Mouse (Mus musculus) large intestine, adult 2 months (tissue): ENCODE results near the gene Llgl2. TPM values are rescaled to one million over a fixed set of nuclear protein-coding genes. Genes with fewer than 3 reads are reported as not detected.

Experiments used
- DNase-seq: peaks from one replicate; pipeline ENCODE4 v3.0.0-alpha.2; 2012; ENCODE audit warnings: low read depth, low spot score
- WGBS: fragments of 180-500 bp; shearing (Covaris S2); methylation state at CpG from one replicate; pipeline ENCODE4 v1.1.7; 2018; 5-methylcytosine and 5-hydroxymethylcytosine counted together
- polyA plus RNA-seq: library from polyadenylated mRNA; depleted of rRNA; stranded (reverse); fragments of >200 nt; gene quantifications from 2 replicates; pipeline ENCODE4 v1.2.3, GENCODE M21; 2012

Gene Llgl2
- polyA plus RNA-seq, 1 experiment, result 191 TPM

DNA sequence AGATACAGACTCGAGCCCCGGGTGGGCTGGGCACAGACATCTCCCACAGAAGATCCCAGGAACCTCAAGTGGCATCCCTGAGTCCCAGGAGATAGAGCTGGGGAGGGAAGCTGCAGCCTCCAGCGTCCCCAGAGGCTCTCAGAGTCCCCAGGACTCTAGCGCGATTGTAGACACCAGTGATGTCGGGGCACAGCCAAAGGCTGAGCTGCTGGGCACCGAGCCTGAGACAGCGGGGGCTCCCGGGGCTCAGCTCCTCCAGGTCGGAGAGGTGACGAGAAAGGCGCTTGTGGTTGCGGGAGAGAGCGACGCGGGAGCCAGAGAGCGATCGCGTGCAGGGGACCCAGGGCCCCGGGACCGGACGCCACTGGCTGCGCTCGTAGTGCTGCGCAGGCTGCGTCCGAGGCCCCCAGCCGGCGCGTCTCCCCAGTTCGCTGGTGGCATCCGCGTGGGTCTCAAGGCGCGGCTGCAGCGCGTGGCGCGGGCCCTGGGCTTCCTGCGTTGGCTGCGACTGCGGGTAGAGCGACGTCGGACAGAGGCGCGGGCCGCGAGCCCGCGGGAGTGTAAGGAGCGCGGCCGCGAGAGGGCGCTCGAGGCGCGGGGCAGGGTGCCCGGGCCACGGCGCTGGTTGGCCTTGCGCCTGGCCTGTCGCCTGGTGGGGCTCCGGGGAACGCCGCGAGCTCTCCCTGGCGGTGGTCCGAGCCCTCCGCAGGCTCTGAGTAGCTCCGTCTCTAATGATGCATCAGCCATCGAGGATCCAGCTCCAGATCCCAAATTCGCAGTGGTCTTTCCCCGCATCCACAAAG lies 35.5 kb downstream of the Llgl2 start:
- DNase-seq, result no peak
- 1% methylated on average over 74 of the region's 75 CpGs for WGBS

DNA sequence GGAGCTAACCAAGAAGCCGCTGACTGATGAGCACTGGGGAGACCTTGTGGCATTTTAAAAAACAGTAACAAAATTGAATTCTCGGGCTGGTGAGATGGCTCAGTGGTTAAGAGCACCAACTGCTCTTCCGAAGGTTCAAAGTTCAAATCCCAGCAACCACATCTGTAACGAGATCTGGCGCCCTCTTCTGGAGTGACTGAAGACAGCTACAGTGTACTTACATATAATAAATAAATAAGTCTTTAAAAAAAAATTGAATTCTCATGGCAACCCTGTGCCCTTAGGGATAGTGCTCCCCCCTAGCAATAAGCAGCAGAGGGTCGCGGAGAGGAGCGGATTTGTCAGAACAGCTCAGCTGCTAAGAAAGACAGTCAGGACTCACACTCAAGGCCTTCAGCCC lies 40.0 kb downstream of the Llgl2 start:
- DNase-seq, result no peak
- WGBS, result 75% methylated on average over 8 of the region's 8 CpGs

DNA sequence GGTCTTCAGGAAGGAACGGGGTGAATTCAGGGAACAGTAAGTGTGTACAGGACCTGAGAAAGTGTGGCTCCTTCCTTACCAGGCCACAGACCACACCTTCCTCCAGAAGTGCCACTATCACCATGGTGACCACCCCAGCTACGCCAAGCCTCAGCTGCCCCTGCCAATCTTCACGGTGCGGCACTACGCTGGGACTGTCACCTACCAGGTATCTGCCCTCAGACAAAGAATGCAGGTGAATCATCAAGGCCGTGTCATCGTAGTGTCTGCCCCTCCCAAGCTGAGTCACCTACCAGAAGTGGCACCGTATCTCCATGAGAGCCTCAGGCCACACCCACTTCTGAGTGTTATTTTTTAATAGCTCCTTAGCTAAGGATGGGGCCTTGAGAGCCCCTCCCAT lies 45.5 kb downstream of the Llgl2 start:
- WGBS, result 32% methylated on average over 8 of the region's 8 CpGs
- DNase-seq, result peak; percentile 78

DNA sequence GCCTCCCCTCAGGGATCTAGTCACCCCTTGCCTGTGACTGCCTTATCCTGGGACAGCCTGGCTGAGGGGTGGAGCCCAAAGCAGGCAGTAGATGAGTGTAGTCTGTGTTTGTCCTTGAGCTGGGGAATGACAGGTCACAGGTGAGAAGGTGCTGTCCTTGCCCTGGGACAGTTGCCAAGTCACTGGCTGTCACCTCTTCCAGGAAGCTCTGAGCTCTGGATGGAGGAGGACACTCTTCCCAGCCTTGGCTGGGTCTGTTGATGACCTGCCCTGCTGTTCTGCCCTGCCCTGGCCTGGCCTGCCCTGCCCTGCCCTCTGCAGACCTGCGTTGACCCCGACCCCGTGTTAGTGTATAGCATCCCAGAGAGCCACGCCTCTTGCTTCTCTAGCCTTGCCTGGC lies 48.6 kb downstream of the Llgl2 start:
- 29% methylated on average over 4 of the region's 4 CpGs for WGBS
- peak; percentile 79 for DNase-seq

DNA sequence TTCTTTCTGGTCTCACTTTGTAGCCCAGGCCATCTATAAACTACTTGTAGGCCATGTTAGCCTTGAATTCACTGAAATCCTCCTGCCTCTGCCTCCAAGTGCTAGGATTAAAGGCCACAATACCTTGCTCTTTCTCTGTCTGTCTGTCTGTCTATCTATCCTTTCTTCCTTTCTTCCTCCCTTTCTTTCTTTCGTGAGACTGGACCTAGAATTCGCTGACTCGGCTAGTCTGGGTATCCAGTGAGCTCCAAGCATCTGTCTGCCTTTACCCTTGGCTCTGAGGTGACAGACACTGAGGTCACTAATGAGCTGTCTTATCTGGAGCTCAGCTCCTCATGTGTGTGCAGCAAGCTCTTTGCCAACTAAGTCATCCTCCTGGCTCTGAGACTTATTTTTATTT lies 52.1 kb downstream of the Llgl2 start:
- 88% methylated on average over 3 of the region's 3 CpGs for WGBS
- no peak for DNase-seq

DNA sequence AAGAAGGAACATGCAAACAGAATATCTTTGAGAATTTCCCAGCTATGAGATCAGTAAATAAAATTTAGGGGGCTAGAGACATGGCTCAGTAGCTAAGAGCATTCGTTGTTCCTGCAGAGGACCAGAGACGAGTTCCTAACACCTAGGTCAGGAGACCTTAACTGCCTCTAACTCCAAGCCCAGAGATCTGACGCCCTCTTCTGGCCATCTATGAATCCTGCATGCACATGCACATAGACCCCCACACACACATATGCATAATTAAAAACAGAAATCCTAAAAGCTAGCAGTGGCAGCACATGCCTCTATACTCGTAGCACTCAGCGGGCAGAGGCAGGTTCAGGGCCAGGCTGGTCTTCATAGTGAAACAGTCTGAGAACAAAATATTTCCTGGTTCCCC lies 52.6 kb downstream of the Llgl2 start:
- WGBS, result 68% methylated on average over 5 of the region's 5 CpGs

DNA sequence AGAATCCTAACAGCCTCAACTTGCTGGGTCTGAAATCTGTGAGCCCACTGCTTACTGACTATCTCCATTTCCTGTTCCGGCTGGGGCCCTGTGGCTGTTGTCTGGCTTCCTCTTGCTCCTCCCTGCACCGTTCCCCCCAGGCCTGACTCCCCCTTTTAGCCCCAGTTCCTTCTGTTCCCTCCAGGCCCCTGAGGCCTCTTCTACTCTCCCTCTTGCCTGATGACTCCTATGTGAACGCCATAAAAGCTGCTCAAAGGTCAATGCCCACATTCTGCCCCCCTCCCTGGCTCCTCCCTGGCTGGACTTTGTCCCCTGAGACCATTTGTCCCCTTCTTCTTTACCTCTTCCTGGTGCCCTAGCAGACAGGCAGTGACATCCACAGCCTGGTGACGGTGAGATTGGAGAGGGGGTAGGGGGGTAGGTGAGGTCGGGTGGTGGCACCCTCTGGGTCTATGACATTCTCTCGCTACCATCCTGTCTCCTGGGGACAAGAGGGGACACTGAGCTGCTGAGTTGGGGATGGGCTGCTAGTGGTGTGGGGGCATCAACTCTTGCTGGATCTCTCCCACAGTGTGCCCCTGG lies 53.4 kb downstream of the Llgl2 start:
- 23% methylated on average over 6 of the region's 6 CpGs for WGBS
- peak; percentile 91 for DNase-seq

More for the DNA sequence above, 52.6 kb downstream of the Llgl2 start:
- no peak for DNase-seq

DNA sequence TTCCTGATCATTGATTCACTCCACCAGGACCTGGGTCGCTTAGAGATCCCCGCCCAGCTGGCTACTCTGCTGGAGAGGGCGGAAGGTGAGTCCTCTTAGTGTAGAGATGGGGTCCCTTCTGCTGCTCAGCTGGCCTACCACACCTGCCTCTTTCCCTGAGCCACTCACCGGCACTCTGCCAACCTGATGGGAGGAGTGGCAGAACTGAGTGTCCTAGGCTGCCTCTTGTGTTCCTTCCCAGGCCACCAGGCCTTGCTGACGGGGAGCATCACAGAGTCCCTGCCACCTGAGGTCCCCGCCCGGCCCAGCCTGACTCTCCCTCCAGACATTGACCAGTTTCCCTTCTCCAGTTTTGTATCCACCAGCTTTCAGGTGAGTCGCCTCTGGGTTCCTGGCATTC lies 54.2 kb downstream of the Llgl2 start:
- DNase-seq, result peak; percentile 69
- 35% methylated on average over 8 of the region's 8 CpGs for WGBS

DNA sequence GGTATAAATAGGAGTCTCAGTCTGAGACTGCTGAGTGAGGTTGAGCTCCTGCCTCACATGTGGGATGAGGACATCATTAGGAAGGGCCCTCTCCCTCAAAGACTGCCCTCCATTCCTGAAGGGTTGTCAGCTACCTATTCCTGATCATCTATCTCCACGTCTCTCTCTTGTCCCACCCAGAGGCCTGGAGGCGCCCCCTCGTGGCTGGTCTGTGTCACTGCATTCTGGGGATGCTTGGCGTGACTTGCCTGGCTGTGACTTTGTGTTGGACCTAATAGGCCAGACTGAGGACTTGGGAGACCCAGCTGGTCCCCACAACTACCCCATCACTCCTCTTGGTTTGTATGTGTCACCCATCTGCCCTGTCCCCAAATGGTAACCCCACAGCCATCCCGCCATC lies 57.2 kb downstream of the Llgl2 start:
- DNase-seq, result no peak
- WGBS, result 24% methylated on average over 5 of the region's 5 CpGs

DNA sequence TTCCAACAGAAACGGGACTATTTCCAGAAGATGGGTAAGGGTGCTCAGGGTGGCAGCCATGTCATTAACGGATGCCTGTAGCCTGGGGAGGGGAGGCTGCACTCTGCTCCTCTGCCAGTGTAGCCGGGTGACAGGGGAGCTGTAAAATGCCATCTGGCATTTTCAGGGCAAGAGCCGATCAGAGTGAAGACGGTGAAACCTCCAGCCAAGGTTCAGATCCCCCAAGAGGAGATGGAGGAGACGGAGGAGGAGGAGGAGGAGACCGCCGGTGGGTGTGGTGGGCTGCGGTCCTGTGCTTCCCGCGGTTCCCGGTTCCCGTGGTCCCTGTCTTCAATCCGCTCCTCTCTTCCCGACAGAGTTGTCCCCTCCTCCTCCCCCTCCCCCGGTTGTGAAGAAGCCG lies 59.4 kb downstream of the Llgl2 start:
- DNase-seq, result no peak
- WGBS, result 49% methylated on average over 17 of the region's 17 CpGs

DNA sequence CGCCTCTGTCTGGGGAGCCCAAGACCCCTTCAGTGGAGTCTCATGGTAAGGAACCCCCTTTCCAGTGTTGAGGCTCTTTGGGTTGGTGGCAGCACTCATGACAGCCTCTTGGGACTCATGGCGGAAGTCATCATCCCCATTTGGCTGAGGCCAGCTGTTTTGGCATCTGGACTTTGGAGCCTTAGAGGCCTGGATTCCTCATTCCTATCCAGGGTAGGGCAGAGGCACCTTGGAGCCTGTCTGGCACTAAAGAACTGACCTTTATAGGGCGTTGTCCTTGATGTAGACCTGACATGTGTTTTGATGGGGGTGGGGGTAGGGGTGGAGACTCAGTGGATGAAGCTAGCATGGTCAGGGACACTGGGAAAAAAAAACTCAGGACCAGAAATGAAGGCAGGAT lies 60.5 kb downstream of the Llgl2 start:
- no peak for DNase-seq
- 50% methylated on average over 3 of the region's 3 CpGs for WGBS

DNA sequence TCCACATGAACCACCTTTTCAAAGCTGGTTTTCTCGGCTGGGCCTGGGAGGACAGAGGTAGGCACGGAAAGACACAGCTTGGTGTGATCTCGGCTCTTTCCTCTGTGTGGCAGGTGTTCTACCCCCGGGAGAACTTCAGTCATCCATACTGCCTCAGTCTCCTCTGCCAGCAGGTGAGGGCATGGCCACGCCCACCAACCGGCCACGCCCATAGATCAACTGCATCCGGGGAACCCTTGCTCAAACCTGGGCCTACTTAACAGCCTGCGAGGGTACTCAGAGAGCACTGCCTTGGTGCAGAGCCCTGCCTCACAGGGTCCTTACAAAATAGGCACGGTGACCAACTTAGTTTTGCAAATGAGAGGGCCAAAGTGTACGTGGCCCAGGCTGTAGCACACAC lies 61.4 kb downstream of the Llgl2 start:
- no peak for DNase-seq
- 52% methylated on average over 11 of the region's 11 CpGs for WGBS

DNA sequence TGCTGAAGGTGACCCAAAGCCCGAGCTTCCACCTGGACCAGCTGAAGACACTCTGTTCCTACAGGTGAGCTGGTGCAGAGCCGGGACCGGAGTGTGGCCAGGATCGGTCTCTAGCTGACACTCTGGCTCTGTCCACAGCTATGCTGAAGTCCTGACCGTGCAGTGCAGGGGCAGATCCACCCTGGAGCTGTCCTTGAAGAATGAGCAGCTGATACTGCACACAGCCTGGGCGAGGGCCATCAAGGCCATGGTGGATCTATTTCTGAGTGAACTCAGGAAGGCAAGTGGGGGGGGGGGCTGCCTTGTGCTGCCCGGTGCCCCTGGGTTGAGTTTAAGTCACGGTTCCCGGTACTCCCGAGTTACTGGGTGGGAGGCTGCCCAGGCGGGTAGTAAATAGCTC lies 62.6 kb downstream of the Llgl2 start:
- WGBS, result 92% methylated on average over 11 of the region's 11 CpGs
- no peak for DNase-seq

DNA sequence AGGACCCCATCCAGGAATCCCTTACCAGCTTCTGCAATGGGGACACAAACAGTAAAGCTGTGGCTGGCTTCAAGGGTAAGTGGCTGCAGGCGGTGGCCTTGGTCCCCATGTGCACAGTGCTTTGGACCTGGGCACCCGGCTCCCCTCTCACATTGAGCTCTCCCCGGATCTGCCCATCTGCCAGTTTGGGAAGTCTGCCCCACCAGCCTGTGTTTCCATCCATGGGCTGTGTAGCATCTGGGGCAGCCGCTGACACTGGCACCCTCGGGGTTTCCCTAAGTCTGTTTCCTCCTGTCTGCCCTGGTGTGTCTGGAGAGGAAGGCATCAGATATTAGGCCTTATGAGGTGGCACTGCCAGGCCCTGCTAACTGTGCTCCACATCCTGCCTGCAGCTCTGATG lies 64.2 kb downstream of the Llgl2 start:
- 90% methylated on average over 5 of the region's 5 CpGs for WGBS
- no peak for DNase-seq

DNA sequence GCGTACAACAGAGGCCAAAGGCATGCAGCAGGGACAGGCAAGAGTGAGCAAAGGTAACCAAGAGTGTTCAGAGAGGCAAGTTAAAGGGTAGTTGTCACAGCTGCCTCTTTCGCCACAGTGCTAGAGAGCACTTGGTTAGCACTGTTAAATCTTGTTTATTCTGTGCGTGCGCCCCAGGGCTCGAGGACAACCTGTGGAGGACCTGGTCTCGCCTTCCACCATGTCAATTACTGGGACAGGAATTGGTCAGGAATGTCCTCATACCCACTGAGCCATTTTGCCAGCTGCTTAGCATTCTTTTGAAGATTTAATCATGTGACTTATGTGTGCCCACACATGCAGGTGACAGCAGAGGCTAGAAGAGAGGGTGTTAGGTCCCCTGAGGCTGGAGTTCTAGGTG lies 65.3 kb downstream of the Llgl2 start:
- 89% methylated on average over 6 of the region's 6 CpGs for WGBS
- no peak for DNase-seq

DNA sequence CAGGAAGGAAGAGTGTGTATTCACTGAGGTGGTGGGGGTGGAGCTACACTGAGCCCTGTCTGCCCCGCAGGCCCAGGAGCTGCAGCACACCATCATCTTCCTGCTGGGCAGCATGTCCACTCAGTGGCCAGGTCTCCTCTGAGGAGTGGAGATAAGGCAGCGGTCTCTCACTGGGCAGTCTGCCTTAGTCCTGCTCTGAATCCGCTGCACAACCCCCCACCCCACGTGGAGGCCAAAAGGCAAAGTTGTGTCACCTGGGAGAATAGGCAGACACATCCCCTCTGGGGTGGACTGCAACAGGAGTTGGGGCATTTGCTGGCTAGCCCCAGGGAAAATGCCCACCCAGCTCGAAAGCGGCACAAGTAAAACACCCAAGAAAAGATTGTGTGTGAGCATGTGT lies 68.4 kb downstream of the Llgl2 start:
- no peak for DNase-seq
- 79% methylated on average over 6 of the region's 6 CpGs for WGBS

DNA sequence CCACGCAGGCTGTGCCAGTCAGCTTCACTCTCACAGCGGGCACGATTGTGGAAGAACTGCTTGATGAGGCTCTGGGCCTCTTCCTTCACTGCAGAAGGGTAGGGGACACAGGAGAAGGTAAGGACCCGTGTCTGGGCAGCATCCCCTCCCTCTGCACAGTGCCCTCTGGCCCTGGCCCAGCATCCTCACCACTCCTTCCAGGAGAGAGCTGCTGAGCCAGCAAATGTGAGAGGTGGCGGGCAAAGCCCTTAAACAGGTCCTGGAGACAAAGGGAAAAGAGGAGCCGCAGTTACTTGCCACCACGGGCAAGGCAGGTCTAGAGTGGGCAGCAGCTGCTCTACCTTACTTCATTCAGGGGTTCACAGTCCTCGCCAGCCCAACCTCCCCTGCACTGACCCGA lies 69.2 kb downstream of the Llgl2 start:
- DNase-seq, result no peak
- WGBS, result 85% methylated on average over 9 of the region's 9 CpGs

DNA sequence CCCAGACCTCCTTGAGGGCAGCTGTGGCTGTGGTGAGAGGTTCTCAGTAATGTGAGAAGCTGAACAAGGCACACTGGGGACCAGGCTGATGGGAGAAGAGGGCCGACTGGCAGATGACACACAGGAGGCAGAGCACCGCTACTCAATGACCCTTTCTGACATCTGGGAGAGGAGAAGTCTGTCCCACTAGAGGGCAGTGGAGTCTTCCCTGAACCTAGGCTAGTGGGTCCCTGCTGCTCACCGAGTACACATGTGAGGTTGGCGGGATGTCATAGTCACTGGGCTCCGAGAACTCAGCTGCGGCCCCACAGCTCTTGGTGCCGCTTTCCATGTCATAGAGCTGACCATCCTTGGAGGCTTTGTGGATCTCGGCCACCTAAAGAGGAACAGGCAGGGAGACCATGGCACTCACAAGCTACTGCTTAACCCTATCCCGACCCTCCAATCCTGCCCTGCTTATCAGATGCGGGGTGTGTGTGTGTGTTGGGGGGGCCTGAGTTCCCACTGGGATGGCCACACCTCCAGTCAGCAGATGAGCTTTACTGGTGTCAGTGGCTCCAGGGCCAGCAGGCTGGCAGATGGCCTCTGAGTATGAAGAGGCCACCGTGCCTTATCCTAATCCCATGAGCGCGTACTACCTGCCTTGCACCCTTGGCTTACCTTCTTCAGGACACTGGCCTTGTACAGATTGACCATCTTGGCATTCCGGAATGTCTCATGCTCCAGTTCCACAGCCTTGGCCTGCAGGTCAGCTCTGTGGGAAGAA lies 71.1 kb downstream of the Llgl2 start:
- WGBS, result 75% methylated on average over 14 of the region's 14 CpGs
- DNase-seq, result no peak

DNA sequence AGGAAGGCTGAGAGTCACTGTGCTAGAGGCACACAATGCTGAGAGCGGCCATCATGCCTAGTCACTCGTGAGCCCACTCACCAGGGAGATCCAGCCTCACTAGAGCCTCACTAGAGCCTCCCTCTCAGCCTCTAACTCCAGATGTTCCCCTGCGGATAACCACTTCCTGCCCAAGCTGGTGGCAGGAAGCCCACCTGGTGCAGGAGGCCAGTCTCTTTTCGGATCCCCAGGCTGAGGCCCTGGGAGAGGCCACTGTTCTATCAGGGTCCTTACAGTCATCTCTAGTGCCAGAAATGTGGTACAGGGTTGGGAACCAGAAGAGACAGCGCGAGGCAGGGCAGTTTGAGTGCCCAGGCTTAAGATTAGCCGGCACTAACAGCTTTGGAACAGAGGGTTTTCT lies 74.6 kb downstream of the Llgl2 start:
- no peak for DNase-seq
- 86% methylated on average over 7 of the region's 7 CpGs for WGBS

DNA sequence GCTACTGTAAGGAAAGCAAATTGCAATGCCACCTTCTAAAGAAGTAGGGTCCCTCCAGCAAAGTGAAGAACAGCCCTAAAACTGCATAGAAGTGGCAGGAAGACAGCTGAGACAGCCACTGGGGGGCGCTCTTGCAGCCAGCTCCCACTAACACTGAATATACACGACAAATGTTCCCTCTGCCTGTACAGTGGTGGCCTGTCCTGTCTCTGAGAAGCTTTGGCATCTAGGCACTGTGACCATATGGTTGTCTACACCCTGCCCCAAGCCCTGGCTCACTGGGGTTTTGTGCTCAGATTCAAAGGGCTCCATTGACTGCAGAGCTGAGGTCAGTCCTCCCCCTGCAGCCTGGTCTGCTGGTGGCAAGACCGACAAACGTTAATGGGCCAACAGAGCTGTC lies 75.0 kb downstream of the Llgl2 start:
- DNase-seq, result no peak
- 25% methylated on average over 4 of the region's 4 CpGs for WGBS
